Mouse (Mus musculus): ENCODE data around the gene Palm. TPM values are rescaled to one million over a fixed set of nuclear protein-coding genes. Genes with fewer than 3 reads are reported as not detected.
A peak's percentile ranks its signal among the peaks of the same experiment; 100 is the strongest.

The Palm gene
- total RNA-seq, 2 experiments from 2014 or later: 43.4 to 65.3 TPM

GRCm38 (mm10) chr10:79795905-79796304, 2.5 kb downstream of the Palm start:
- no peak for ATAC-seq (replicated peaks; ENCODE audit: poor library complexity)

GRCm38 (mm10) chr10:79797326-79797725, 4.0 kb downstream of the Palm start:
- peak; percentile 22 for ATAC-seq (replicated peaks; ENCODE audit: poor library complexity)

- ATAC-seq (replicated peaks; ENCODE audit: poor library complexity): peak; percentile 79
These were observed 5.0 kb downstream of the Palm start for GRCm38 (mm10) chr10:79798289-79798928.

GRCm38 (mm10) chr10:79800508-79800907, 7.1 kb downstream of the Palm start:
- ATAC-seq (replicated peaks; ENCODE audit: poor library complexity): no peak

GRCm38 (mm10) chr10:79801837-79802236, 8.5 kb downstream of the Palm start:
- ATAC-seq (replicated peaks; ENCODE audit: poor library complexity): no peak

- ATAC-seq (replicated peaks; ENCODE audit: poor library complexity): 0 out of 2 replicates have a peak, but pooled peaks have one; percentile 18
These were observed 9.1 kb downstream of the Palm start for GRCm38 (mm10) chr10:79802331-79802971.

GRCm38 (mm10) chr10:79803716-79804323, 10.4 kb downstream of the Palm start:
- no peak for ATAC-seq (replicated peaks; ENCODE audit: poor library complexity)

- no peak for ATAC-seq (replicated peaks; ENCODE audit: poor library complexity)
These were observed 12.3 kb downstream of the Palm start for GRCm38 (mm10) chr10:79805636-79806035.

GRCm38 (mm10) chr10:79806331-79806730, 13.0 kb downstream of the Palm start:
- no peak for ATAC-seq (replicated peaks; ENCODE audit: poor library complexity)

GRCm38 (mm10) chr10:79806972-79807371, 13.6 kb downstream of the Palm start:
- ATAC-seq (replicated peaks; ENCODE audit: poor library complexity): peak; percentile 51

- ATAC-seq (replicated peaks; ENCODE audit: poor library complexity): no peak
These were observed 14.5 kb downstream of the Palm start for GRCm38 (mm10) chr10:79807826-79808225.

- ATAC-seq (replicated peaks; ENCODE audit: poor library complexity): no peak
These were observed 15.4 kb downstream of the Palm start for GRCm38 (mm10) chr10:79808728-79809127.

- ATAC-seq (replicated peaks; ENCODE audit: poor library complexity): peak; percentile 96
These were observed 18.6 kb downstream of the Palm start for GRCm38 (mm10) chr10:79811736-79812637.

GRCm38 (mm10) chr10:79814271-79814842, 21.0 kb downstream of the Palm start:
- no peak for ATAC-seq (replicated peaks; ENCODE audit: poor library complexity)

- ATAC-seq (replicated peaks; ENCODE audit: poor library complexity): no peak
These were observed 22.5 kb downstream of the Palm start for GRCm38 (mm10) chr10:79815671-79816494.

- ATAC-seq (replicated peaks; ENCODE audit: poor library complexity): no peak
These were observed 23.7 kb downstream of the Palm start for GRCm38 (mm10) chr10:79817111-79817510.

GRCm38 (mm10) chr10:79818225-79818624, 24.9 kb downstream of the Palm start:
- no peak for ATAC-seq (replicated peaks; ENCODE audit: poor library complexity)

GRCm38 (mm10) chr10:79819606-79820005, 26.2 kb downstream of the Palm start:
- ATAC-seq (replicated peaks; ENCODE audit: poor library complexity): no peak

- no peak for ATAC-seq (replicated peaks; ENCODE audit: poor library complexity)
These were observed 26.9 kb downstream of the Palm start for GRCm38 (mm10) chr10:79820277-79820676.

- ATAC-seq (replicated peaks; ENCODE audit: poor library complexity): no peak
These were observed 27.4 kb downstream of the Palm start, which contains the start of gene Misp for GRCm38 (mm10) chr10:79820782-79821181. Misp (plus strand) TSS chr10:79820989.
